Mouse (Mus musculus) olfactory bulb, adult 2 months (tissue): ENCODE data around the gene Sox5.

Experiments used
- CTCF ChIP-seq: fragments of 200-500 bp; IDR thresholded peaks from 2 replicates; pipeline ENCODE4 v1.5.1; 2012; ENCODE audit warnings: low read depth, mild to moderate bottlenecking, low read length, moderate library complexity; ENCODE audit not compliant: insufficient read depth
- POLR2A ChIP-seq: fragments of 200-500 bp; IDR thresholded peaks from 2 replicates; pipeline ENCODE4 v1.6.1; 2012; ENCODE audit warnings: mild to moderate bottlenecking, low read depth, low read length, moderate library complexity; ENCODE audit not compliant: insufficient read depth

DNA sequence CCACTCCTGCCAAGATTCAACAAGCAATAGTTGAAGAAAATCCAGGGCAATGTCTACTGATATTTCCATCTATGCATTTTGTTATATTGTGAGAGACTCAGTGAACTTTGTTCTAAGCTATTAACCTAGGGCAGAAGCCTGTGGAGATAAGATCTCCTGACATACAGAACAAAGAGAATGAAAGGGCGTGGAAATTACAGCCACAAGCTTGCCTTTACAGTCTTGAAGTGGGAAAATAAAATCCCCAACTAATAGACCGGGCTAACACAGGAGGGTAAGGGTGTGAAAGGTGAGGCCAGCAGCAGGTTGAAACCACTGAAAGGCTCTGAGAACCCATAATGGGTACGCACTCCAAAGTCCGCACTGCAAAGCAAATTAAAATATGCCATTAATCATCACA lies 449.8 kb downstream of the Sox5 start:
- no peak for TF ChIP-seq POLR2A
- TF ChIP-seq CTCF, result no peak
